Mouse (Mus musculus) myocyte (in vitro differentiated cells): ENCODE measurements around the gene Ahnak. TPM values are rescaled to one million over a fixed set of nuclear protein-coding genes. Genes with fewer than 3 reads are reported as not detected.
A peak's percentile ranks its signal among the peaks of the same experiment; 100 is the strongest.

ENCODE experiments used
- H3K27me3 ChIP-seq: one replicate; pipeline ENCODE4 v1.6.1; 2011; ENCODE audit not compliant: control insufficient read depth, insufficient read depth, insufficient read length
- H3K36me3 ChIP-seq: one replicate; pipeline ENCODE4 v1.6.1; 2011; ENCODE audit not compliant: control insufficient read depth, insufficient read depth
- H3K4me2 ChIP-seq: one replicate; pipeline ENCODE4 v1.6.1; 2011; ENCODE audit warnings: low read depth, control low read depth
- H3K4me3 ChIP-seq: one replicate; pipeline ENCODE4 v1.5.1; 2011; ENCODE audit warnings: mild to moderate bottlenecking, control low read depth, moderate library complexity
- H3K79me2 ChIP-seq: one replicate; pipeline ENCODE4 v1.6.1; 2011; ENCODE audit not compliant: control insufficient read depth, insufficient read depth
- H3ac ChIP-seq: one replicate; pipeline ENCODE4 v1.6.1; 2011; ENCODE audit not compliant: control insufficient read depth, insufficient read length
- CEBPB ChIP-seq: IDR thresholded peaks from 2 replicates; pipeline ENCODE4 v1.6.1; 2011; ENCODE audit warnings: mild to moderate bottlenecking, moderate library complexity; ENCODE audit not compliant: poor library complexity, insufficient read depth, severe bottlenecking
- E2F4 ChIP-seq: IDR thresholded peaks from one replicate; pipeline ENCODE4 v1.6.1; 2011; ENCODE audit warnings: mild to moderate bottlenecking, control low read depth, moderate library complexity; ENCODE audit not compliant: insufficient read depth
- MAX ChIP-seq: IDR thresholded peaks from one replicate; pipeline ENCODE4 v1.6.1; 2011; ENCODE audit warnings: low read depth, mild to moderate bottlenecking, control low read depth
- MYOD1 ChIP-seq, 3 experiments: IDR thresholded peaks; one replicate each; pipeline ENCODE4 v1.6.1; 2011; ENCODE audit warnings: control low read depth in 2 of 3, low read depth in 2 of 3, mild to moderate bottlenecking in 2 of 3, moderate library complexity in 1 of 3; ENCODE audit not compliant: insufficient read length in 2 of 3, control insufficient read depth in 1 of 3
- MYOG ChIP-seq, 3 experiments: IDR thresholded peaks; one replicate each; pipeline ENCODE4 v1.6.1; 2011; ENCODE audit warnings: control low read depth in 2 of 3, low read depth in 2 of 3, mild to moderate bottlenecking in 2 of 3; ENCODE audit not compliant: insufficient read length in 2 of 3, control insufficient read depth in 1 of 3, insufficient read depth in 1 of 3
- POLR2A ChIP-seq: IDR thresholded peaks from one replicate; pipeline ENCODE4 v1.6.1; 2011; ENCODE audit warnings: low read depth, mild to moderate bottlenecking, control low read depth, moderate library complexity; ENCODE audit not compliant: insufficient read length
- POLR2AphosphoS2 ChIP-seq: IDR thresholded peaks from one replicate; pipeline ENCODE4 v1.6.1; 2011; ENCODE audit warnings: low read depth, control low read depth; ENCODE audit not compliant: insufficient read length
- REST ChIP-seq: IDR thresholded peaks from one replicate; pipeline ENCODE4 v1.6.1; 2011; ENCODE audit warnings: mild to moderate bottlenecking, control low read depth, moderate library complexity; ENCODE audit not compliant: insufficient read depth, insufficient read length
- SRF ChIP-seq: IDR thresholded peaks from one replicate; pipeline ENCODE4 v1.6.1; 2011; ENCODE audit warnings: low read depth; ENCODE audit not compliant: control insufficient read depth, insufficient read length
- TCF12 ChIP-seq: IDR thresholded peaks from one replicate; pipeline ENCODE4 v1.6.1; 2011; ENCODE audit warnings: mild to moderate bottlenecking, control low read depth; ENCODE audit not compliant: poor library complexity, insufficient read depth, severe bottlenecking
- TCF3 ChIP-seq: IDR thresholded peaks from one replicate; pipeline ENCODE4 v1.6.1; 2011; ENCODE audit warnings: low read depth, control low read depth; ENCODE audit not compliant: insufficient read length
- USF1 ChIP-seq: IDR thresholded peaks from one replicate; pipeline ENCODE4 v1.6.1; 2011; ENCODE audit warnings: low read depth, mild to moderate bottlenecking, control low read depth, moderate library complexity
- polyA plus RNA-seq: library from polyadenylated mRNA; unstranded; fragments of >200 nt; fragmentation: generic; extraction: Trizol; gene quantifications from one replicate; pipeline ENCODE4 v1.2.1, GENCODE M21; 2012; ENCODE audit warnings: missing spikeins

The Ahnak gene
- polyA plus RNA-seq, 1 experiment: 93.3 TPM

DNA sequence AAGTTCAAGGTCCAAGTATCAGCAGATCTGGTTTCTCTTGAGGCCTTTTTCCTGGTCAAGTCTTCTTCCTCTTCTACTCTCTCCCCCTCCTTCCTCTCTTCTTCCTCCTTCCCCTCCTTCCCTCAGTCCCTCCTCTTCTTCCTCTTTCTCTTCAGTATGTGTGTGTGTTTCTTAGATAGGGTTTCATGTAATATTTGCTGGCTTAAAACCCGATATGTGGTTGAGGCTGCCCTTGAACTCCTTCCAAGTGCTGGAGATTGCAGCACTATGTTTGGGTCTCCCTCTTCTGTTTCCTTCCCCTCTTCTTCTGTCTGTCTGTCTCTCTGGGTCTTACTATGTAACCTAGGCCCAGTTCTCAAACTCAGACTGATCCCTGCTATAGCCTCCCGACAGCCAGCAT, 73.7 kb downstream of the Ahnak start:
- TF ChIP-seq TCF3 (no peak), E2F4 (no peak), USF1 (no peak), POLR2AphosphoS2 (no peak), SRF (no peak), MAX (no peak), MYOD1 (IDR thresholded peaks at IDR 0.05; ENCODE audit: control insufficient read depth in 1 of 3, insufficient read length in 2 of 3, low read depth in 2 of 3) (no peak), MYOG (IDR thresholded peaks at IDR 0.05; ENCODE audit: control insufficient read depth in 1 of 3, insufficient read depth in 1 of 3, insufficient read length in 2 of 3, low read depth in 2 of 3) (no peak), TCF12 (no peak), REST (no peak), CEBPB (no peak)
- no peaks in the 10 kb centered on the region for H3K36me3 ChIP-seq
- H3K4me3 ChIP-seq: no peak overlapping the region
- no peak overlapping the region for H3K4me2 ChIP-seq
- H3ac ChIP-seq: no peak overlapping the region
- H3K27me3 ChIP-seq: no peaks in the 10 kb centered on the region
- no peaks in the 10 kb centered on the region for H3K79me2 ChIP-seq

DNA sequence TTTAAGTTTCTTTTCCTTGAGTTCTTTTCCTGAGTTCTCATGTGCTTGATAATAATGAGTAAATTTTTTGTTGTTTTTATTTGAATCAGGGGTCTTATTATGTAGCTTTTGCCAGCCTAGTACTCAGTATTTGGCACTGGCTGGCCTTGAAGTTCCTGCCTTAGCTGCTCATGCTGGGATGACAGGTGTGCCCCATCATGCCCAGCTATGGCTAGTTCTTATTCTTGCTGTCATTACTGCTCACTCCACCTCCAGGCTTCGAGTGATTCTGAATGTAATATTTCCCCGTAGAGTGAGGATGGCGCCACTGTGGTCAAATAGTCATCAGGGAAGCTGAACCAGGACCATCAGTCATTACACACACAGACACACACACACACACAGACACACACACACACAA, 74.7 kb downstream of the Ahnak start:
- TF ChIP-seq TCF12 (no peak), E2F4 (no peak), MAX (no peak), MYOD1 (IDR thresholded peaks at IDR 0.05; ENCODE audit: control insufficient read depth in 1 of 3, insufficient read length in 2 of 3, low read depth in 2 of 3) (peak in 1 of 3 experiments; percentile 47), POLR2AphosphoS2 (no peak), REST (no peak)
- Histone ChIP-seq H3K79me2 (no peaks in the 10 kb centered on the region), H3K27me3 (no peaks in the 10 kb centered on the region), H3K4me3 (no peak overlapping the region), H3K4me2 (no peak overlapping the region), H3K36me3 (peaks cover 4% of the 10 kb centered on the region), H3ac (no peak overlapping the region)

DNA sequence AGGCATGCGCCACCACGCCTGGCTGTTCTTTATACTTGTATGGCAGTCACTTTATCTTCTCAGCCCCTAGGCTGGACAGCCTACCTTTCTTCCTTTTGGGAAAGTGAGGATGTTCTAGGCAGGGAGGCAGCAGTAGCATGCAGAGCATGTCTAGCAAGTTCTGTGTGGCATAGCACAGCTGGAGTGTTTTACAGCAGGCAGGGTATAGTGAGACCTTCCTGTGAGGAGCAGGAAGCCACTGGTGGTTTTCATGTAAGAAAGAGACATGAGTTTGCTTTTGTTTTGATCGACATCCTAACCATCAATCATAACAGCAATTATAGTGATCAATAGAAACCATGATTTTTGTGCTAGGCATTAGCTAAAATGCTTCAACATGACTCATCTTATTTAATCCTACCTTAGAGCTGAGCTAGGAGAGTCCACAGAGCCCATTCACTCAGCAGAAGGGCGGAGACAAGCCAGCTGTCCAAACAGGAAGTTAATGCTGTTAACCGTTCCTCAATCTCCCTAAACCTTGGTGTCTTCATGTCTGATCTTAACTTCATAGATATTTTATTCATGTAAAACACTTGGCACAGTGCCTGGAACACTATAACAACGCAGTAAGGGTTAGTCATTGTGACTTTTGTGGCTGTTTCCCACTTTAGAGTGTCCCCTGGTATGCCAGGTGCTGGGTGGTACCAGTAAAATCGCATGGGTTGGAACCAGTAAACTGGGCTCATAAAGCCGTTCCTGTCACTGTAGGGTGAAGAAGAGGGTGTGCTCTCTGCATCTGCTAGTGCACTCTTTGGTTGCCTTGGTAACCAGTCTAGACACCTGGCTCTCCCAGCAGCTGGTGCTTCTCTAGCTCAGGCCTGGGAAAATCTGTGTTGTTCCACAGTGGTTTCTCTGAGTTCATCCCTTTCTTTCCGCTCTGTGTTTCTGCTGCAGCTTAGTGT, 76.8 kb downstream of the Ahnak start:
- H3K79me2 ChIP-seq: no peaks in the 10 kb centered on the region
- no peak overlapping the region for H3ac ChIP-seq
- H3K27me3 ChIP-seq: no peaks in the 10 kb centered on the region
- no peak overlapping the region for H3K4me3 ChIP-seq
- H3K36me3 ChIP-seq: peaks cover 4% of the 10 kb centered on the region
- H3K4me2 ChIP-seq: peak overlapping the region; percentile 53
- TF ChIP-seq MYOD1 (IDR thresholded peaks at IDR 0.05; ENCODE audit: control insufficient read depth in 1 of 3, insufficient read length in 2 of 3, low read depth in 2 of 3): peak; percentile 23 to 94 (median 90)
- no peak for TF ChIP-seq REST
- no peak for TF ChIP-seq POLR2AphosphoS2
- TF ChIP-seq CEBPB: 0 out of 2 replicates have a peak, but pooled peaks have one; percentile 18
- TF ChIP-seq USF1: no peak
- no peak for TF ChIP-seq POLR2A
- TF ChIP-seq MYOG (IDR thresholded peaks at IDR 0.05; ENCODE audit: control insufficient read depth in 1 of 3, insufficient read depth in 1 of 3, insufficient read length in 2 of 3, low read depth in 2 of 3): peak; percentile 57 to 91 (median 68)
- TF ChIP-seq SRF: no peak
- no peak for TF ChIP-seq MAX
- TF ChIP-seq E2F4: no peak
- TF ChIP-seq TCF3: peak; percentile 20
- peak; percentile 46 for TF ChIP-seq TCF12

DNA sequence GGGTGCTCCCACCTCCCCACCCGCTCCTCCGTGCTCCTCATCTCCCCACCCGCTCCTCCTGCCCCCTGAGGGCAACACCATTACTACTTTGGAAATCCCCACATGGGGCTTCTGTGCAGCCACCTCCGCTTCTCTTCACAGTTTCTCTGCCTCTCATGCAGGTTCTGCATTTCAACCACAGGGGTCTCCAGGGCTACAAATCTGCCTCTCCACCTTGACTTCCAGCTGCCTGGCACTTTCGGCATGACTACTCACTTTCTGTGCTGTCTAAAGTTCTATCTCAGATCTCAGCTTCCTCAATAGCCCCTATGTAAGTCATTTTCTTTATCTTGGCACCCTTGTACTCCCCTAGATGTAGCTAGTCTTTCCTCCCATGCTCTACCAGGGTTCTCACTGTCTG, 78.2 kb downstream of the Ahnak start:
- Histone ChIP-seq H3ac (no peak overlapping the region), H3K27me3 (no peaks in the 10 kb centered on the region), H3K4me3 (no peak overlapping the region), H3K4me2 (no peak overlapping the region), H3K36me3 (peaks cover 4% of the 10 kb centered on the region), H3K79me2 (no peaks in the 10 kb centered on the region)
- TF ChIP-seq USF1 (no peak), MYOG (IDR thresholded peaks at IDR 0.05; ENCODE audit: control insufficient read depth in 1 of 3, insufficient read depth in 1 of 3, insufficient read length in 2 of 3, low read depth in 2 of 3) (no peak)

DNA sequence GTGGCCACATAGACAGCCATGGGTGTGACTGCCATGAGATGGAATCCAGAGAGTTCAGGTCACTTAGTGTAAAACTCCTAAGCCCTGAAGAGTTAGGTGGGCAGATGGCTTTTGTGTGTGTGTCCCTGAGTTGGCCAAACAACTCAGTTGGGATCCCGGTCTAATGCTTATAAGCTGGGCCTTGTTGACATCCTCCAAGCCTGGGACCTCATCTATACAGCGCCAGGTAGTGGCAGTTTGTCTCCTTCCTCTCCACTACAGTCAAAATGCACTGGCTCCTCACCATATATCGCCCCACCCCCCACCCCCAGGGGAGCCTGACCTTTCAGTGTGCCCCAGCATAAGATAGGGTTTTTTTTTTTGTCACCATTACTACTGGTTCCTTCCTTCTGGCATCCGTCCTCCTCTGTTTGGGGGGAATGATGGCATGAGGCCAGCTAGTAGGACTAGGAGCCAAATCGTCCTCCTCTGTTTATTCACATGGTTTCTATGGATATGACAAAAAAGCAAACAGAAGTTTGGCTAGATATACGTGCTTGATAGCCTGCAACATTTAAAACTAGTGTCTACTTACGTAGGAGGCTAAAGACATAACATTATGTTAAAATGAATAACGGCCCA, 80.7 kb downstream of the Ahnak start:
- Histone ChIP-seq H3K4me3 (no peak overlapping the region), H3K4me2 (no peak overlapping the region), H3K27me3 (no peaks in the 10 kb centered on the region), H3K36me3 (peaks cover 4% of the 10 kb centered on the region), H3K79me2 (no peaks in the 10 kb centered on the region), H3ac (no peak overlapping the region)
- TF ChIP-seq TCF12 (no peak), REST (no peak), USF1 (no peak), CEBPB (no peak), MAX (no peak), TCF3 (no peak), POLR2A (no peak), SRF (no peak), MYOD1 (IDR thresholded peaks at IDR 0.05; ENCODE audit: control insufficient read depth in 1 of 3, insufficient read length in 2 of 3, low read depth in 2 of 3) (no peak), MYOG (IDR thresholded peaks at IDR 0.05; ENCODE audit: control insufficient read depth in 1 of 3, insufficient read depth in 1 of 3, insufficient read length in 2 of 3, low read depth in 2 of 3) (no peak), E2F4 (no peak), POLR2AphosphoS2 (no peak)
